Mouse (Mus musculus) lung, postnatal 0 days (tissue): Measurements from ENCODE around the gene Epb41l5.

ENCODE experiments used
- CTCF ChIP-seq: IDR thresholded peaks from 2 replicates; pipeline ENCODE4 v1.5.1; 2016; ENCODE audit warnings: antibody characterized with exemption, mild to moderate bottlenecking
- EP300 ChIP-seq: IDR thresholded peaks from 2 replicates; pipeline ENCODE4 v1.6.1; 2016; ENCODE audit warnings: antibody characterized with exemption, mild to moderate bottlenecking, control low read depth

- TF ChIP-seq CTCF = no peak
- TF ChIP-seq EP300 = no peak
These were observed 63.8 kb downstream of the Epb41l5 start for GRCm38 (mm10) chr1:119584974-119585373.
